Comparison of ENCODE assay signal across 8 mouse cellular contexts in genomic region chr17:56507161-56508068, GRCm38 (mm10). TPM values are rescaled to one million over a fixed set of nuclear protein-coding genes. Genes with fewer than 3 reads are reported as not detected.
DNase-seq lines count a peak whose midpoint lies in the region; ATAC-seq lines count a peak whose summit lies in the region.

No protein-coding gene starts in this region.

- peak overlapping the region; percentile 66 for H3K9ac ChIP-seq in hindbrain, embryonic 11.5 days (ENCODE audit: low read depth, low read length)

- H3K4me3 ChIP-seq in hindbrain, embryonic 11.5 days (ENCODE audit: low read depth, low read length): peak overlapping the region; percentile 51

- no peaks in the 10 kb centered on the region for H3K9me3 ChIP-seq in hindbrain, embryonic 11.5 days (ENCODE audit: control insufficient read depth, low read length)

- WGBS in hindbrain, embryonic 11.5 days: under 1% methylated on average over 42 of the region's 42 CpGs

- DNase-seq in Muller cell, postnatal 12 days (ENCODE audit: inconsistent ontology term): peak; percentile 94
- peak; percentile 99 for DNase-seq in cerebellum, adult 9-11 months
- peak; percentile 96 to 98 for DNase-seq in frontal cortex, adult 2 months (ENCODE audit: extremely low spot score in 1 of 2, low spot score in 1 of 2)
- peak; percentile 93 for DNase-seq in hindbrain, embryonic 11.5 days (ENCODE audit: low spot score)
- peak; percentile 96 for DNase-seq in layer of hippocampus, postnatal 10 days (ENCODE audit: low spot score in 2 of 2)
- peak; percentile 97 for DNase-seq in lung, postnatal 10 days
- DNase-seq in ovary, postnatal 36 days (ENCODE audit: low spot score): peak; percentile 92
- DNase-seq in thymus, postnatal 25 days: peak; percentile 95

- H3K36me3 ChIP-seq in hindbrain, embryonic 11.5 days (ENCODE audit: control insufficient read depth, insufficient read depth, low read length): no peaks in the 10 kb centered on the region

- peak; percentile 93 for ATAC-seq in hindbrain, embryonic 11.5 days (ENCODE audit: low FRiP score)

- H3K4me2 ChIP-seq in hindbrain, embryonic 11.5 days (replicated peaks; ENCODE audit: low read depth, low read length): peak overlapping the region; percentile 96

- H3K27ac ChIP-seq in hindbrain, embryonic 11.5 days (ENCODE audit: low read depth, low read length): peak overlapping the region; percentile 74

- peaks cover 8% of the 10 kb centered on the region for H3K4me1 ChIP-seq in hindbrain, embryonic 11.5 days (replicated peaks; ENCODE audit: control insufficient read depth, insufficient read depth, low read length)

- peaks cover 27% of the 10 kb centered on the region for H3K27me3 ChIP-seq in hindbrain, embryonic 11.5 days (ENCODE audit: control insufficient read depth, insufficient read depth, low read length)

RNA-seq across cellular contexts. Expression of gene Znrf4, which starts 4.8 kb away (rescaled TPM):
- not detected in 2 replicates for polyA plus RNA-seq in frontal cortex, adult 2 months (2012; rRNA removed)
- not detected in 2 replicates for polyA plus RNA-seq in hindbrain, embryonic 11.5 days (2014; fragmentation: Nextera tagmentation; extraction: Ambion mirVana)
- total RNA-seq in layer of hippocampus, postnatal 10 days (2021): not detected

RNA-seq across cellular contexts. Expression of gene Ptprs, which starts 31.1 kb away (rescaled TPM):
- polyA plus RNA-seq in frontal cortex, adult 2 months (2012; rRNA removed): 622 and 690 TPM in 2 replicates
- polyA plus RNA-seq in hindbrain, embryonic 11.5 days (2014; fragmentation: Nextera tagmentation; extraction: Ambion mirVana): 142 and 156 TPM in 2 replicates
- 100 to 1,000 TPM; 817 to 911 TPM for total RNA-seq in layer of hippocampus, postnatal 10 days (2021)

RNA-seq across cellular contexts. Expression of gene Gm20219, which starts 46.8 kb away (rescaled TPM):
- 3.1 and 3.7 TPM in 2 replicates for polyA plus RNA-seq in frontal cortex, adult 2 months (2012; rRNA removed)
- polyA plus RNA-seq in hindbrain, embryonic 11.5 days (2014; fragmentation: Nextera tagmentation; extraction: Ambion mirVana): 1.0 and 1.1 TPM in 2 replicates
- total RNA-seq in layer of hippocampus, postnatal 10 days (2021): 1 to 10 TPM; 1.5 to 1.7 TPM

Comparison
In these comparisons a context has a peak if more than half of its experiments do, and no peak if none do; other contexts are left out.
1. Peak in every context shown above with its lines: DNase-seq, ATAC-seq, H3K4me3 ChIP-seq and H3K27ac ChIP-seq.